Mouse (Mus musculus) right cerebral cortex, adult 18-20 months (tissue): ENCODE measurements around the gene Nectin3.
"Not testable (repeated sequence)": the region's sequence is repeated elsewhere in the genome, so short reads cannot be mapped to it uniquely, and the experiment has no call there.

Experiments used
- DNase-seq: peaks from one replicate; pipeline ENCODE4 v3.0.0; 2022; ENCODE audit warnings: mixed read lengths

Gene Nectin3

DNA sequence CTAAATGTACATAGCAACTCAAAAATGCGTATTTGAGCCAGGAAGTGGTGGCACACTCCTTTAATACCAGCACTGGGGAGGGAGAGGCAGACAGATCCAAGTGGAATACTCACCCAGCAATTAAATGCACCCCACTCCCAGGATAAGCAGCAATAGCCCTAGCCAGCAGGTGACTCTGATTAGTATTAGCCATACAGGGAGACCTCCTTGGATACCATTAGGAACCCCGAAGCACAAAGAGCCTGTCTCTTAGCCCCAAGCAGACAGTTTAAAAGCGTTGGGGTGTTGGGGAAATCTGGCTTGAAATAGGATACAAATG is 87.6 kb downstream of the Nectin3 start:
- DNase-seq = no peak

DNA sequence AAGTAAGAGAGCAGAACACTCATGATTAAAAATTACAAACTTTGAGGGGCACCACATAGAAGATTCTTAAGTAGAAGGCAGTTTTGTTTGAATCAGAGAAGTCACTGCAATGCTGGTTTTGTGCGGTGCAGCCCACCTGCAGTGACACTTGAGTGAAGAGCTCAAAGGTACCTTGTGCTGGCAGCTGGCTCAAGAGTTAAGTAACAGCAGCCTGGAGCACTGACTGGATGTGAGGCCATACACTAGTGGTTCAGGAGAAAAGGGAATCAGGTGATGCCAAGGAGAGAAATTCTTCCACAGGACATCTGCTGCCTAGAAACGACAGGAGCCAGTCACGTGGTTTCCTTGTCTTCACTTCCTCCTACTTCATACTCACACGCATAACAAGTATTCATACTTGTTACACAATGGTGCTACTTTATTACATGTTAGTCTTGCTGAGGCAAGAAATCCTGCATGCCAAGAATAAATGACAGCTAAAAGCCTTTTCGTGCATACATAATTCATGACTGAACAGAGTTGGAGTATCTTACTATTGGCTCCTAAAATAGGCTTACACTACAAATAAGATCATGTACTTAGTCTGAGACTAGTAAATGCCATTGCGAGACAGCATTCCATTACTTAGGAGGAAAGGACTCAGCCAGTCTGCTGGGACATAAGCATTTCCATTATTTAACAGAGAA is 88.1 kb downstream of the Nectin3 start:
- DNase-seq = peak; percentile 23

DNA sequence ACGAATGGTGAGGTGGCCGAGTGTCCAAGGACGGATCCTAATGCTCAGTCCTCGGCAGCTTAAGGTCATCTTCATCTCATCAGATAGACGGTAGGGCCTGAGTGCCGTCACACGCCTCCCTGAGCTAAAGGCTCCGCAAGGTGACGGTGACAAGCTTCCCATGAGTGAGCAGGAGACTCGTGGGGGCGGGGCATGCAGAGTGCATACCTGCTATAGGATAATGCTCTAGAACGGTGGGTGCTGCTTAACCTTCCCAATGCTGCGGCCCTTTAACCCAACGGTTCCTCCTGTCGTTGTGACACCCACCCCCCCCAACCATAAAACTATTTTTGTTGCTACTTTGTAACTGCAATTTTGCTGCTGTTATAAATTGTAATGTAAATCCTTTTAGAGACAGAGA is 90.3 kb downstream of the Nectin3 start:
- no peak for DNase-seq

- DNase-seq = no peak
Observed at GRCm38 (mm10) chr16:46406844-46407639, 91.3 kb downstream of the Nectin3 start.

GRCm38 (mm10) chr16:46397945-46398344 is 100.4 kb downstream of the Nectin3 start:
- no peak for DNase-seq

GRCm38 (mm10) chr16:46389415-46390033 is 108.8 kb downstream of the Nectin3 start:
- no peak for DNase-seq

DNA sequence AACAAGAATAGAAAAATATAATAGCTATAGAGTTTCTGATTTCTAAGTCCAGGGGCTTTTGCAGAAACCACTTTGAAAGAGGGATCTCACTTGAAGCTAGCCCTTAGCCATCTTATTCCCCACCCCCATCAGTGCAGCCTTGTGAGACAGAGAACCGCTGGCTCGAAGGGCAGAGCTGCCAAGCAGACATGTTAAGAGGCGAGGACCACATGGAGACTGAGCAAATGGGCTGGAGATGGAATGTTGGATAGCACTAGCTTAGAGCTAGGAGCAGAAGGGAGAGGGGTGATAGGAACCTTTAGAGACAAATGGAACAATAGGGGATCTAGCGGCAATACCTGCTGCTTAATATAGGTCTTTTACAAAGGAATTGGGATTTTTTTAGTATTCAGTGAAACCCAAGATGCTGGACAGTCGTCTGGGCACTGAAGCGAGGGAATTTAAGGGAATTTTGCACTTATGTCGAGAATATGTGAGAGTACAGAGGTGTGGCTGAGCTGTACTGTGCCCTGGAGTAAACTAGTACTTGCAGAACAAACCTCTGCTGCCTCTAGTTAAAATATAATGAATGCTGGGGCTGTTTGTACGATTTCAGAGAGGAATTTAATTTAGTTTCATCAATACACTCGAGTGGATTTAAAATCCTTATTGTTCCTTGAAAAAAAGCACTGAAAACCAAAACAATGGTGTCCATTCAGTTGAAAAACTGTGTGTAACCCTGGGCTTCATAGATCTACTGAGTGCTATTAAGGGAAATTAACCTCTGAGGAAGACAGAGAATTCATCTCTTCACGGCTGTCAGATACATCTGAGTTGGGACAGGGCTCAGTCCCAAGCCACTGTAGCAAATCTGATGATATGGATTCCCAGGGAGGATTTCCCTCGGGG is 109.6 kb downstream of the Nectin3 start:
- no peak for DNase-seq

- no peak for DNase-seq
Observed at GRCm38 (mm10) chr16:46384279-46384678, 114.0 kb downstream of the Nectin3 start.

DNA sequence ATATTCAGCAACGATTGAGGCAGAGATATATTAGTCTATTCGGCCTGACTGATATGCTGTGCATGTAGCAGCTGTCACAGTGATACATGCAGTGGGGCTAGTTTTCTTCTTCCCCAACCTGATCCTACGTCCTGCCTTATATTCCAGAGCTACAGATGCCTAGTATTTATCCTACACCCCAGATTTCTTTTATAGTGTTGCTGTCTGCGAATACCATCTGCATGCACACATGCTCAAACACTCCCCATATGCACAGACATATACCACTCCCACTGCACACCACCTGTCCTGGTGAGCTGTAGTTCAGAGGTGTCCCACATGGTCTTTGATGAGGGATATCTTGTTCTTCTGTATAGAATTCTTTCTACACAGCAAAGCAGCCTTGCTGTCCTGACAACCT is 115.0 kb downstream of the Nectin3 start:
- DNase-seq = peak; percentile 37

GRCm38 (mm10) chr16:46376575-46376974 is 121.8 kb downstream of the Nectin3 start:
- DNase-seq = no peak

GRCm38 (mm10) chr16:46362022-46362421 is 136.3 kb downstream of the Nectin3 start:
- no peak for DNase-seq

GRCm38 (mm10) chr16:46357658-46358057 is 140.7 kb downstream of the Nectin3 start:
- DNase-seq = not testable (repeated sequence)

GRCm38 (mm10) chr16:46356663-46357062 is 141.7 kb downstream of the Nectin3 start:
- DNase-seq = no peak
